Mouse (Mus musculus) MEL (cell line): Measurements from ENCODE around the gene Fam49a. TPM values are rescaled to one million over a fixed set of nuclear protein-coding genes. Genes with fewer than 3 reads are reported as not detected.

Source experiments
- DNase-seq: peaks from one replicate; pipeline ENCODE4 v3.0.0; 2011; ENCODE audit warnings: low read depth, low spot score
- H3K27ac ChIP-seq: 2 replicates; pipeline ENCODE4 v1.5.1; 2012; ENCODE audit warnings: low read depth, mild to moderate bottlenecking, control low read depth, low read length, moderate library complexity; ENCODE audit not compliant: control insufficient read depth
- H3K27me3 ChIP-seq, 2 experiments: fragments of 150-350 bp in 1 of 2; sonication (generic) in 1 of 2; 2 replicates each; pipeline ENCODE4 v1.6.1; 2012; ENCODE audit warnings: low read length in 2 of 2, mild to moderate bottlenecking in 2 of 2, improper control_type of control experiment in 1 of 2, moderate library complexity in 1 of 2; ENCODE audit not compliant: insufficient read depth in 2 of 2, control insufficient read depth in 1 of 2
- H3K36me3 ChIP-seq, 2 experiments: 2 replicates each; pipeline ENCODE4 v1.6.1; 2012 to 2014; ENCODE audit warnings: low read length in 2 of 2, improper control_type of control experiment in 1 of 2, inconsistent platforms in 1 of 2, mild to moderate bottlenecking in 1 of 2; ENCODE audit not compliant: insufficient read depth in 2 of 2, control insufficient read depth in 1 of 2
- H3K4me1 ChIP-seq, 2 experiments: fragments of 150-350 bp in 1 of 2; sonication (generic) in 1 of 2; 2 replicates each; pipeline ENCODE4 v1.6.1; 2012; ENCODE audit warnings: low read length in 2 of 2, improper control_type of control experiment in 1 of 2, mild to moderate bottlenecking in 1 of 2; ENCODE audit not compliant: insufficient read depth in 2 of 2, control insufficient read depth in 1 of 2
- H3K4me3 ChIP-seq, 2 experiments: fragments of 150-350 bp in 1 of 2; sonication (generic) in 1 of 2; 2 replicates each; pipeline ENCODE4 v1.5.1; 2012; ENCODE audit warnings: low read depth in 2 of 2, low read length in 2 of 2, mild to moderate bottlenecking in 2 of 2, moderate library complexity in 2 of 2, control low read depth in 1 of 2, improper control_type of control experiment in 1 of 2; ENCODE audit not compliant: control insufficient read depth in 1 of 2, insufficient read depth in 1 of 2
- H3K79me2 ChIP-seq: 2 replicates; pipeline ENCODE4 v1.6.1; 2012; ENCODE audit warnings: mild to moderate bottlenecking, low read length, moderate library complexity; ENCODE audit not compliant: control insufficient read depth, poor library complexity, insufficient read depth
- H3K9ac ChIP-seq: 2 replicates; pipeline ENCODE4 v1.6.1; 2012; ENCODE audit warnings: low read depth, mild to moderate bottlenecking, control low read depth, low read length, moderate library complexity; ENCODE audit not compliant: control insufficient read depth, poor library complexity, severe bottlenecking
- H3K9me3 ChIP-seq: fragments of 150-350 bp; sonication (generic); replicated peaks from 2 replicates; pipeline ENCODE4 v1.6.1; 2012; ENCODE audit warnings: mild to moderate bottlenecking, low read length, improper control_type of control experiment, moderate library complexity; ENCODE audit not compliant: insufficient read depth
- BHLHE40 ChIP-seq: IDR thresholded peaks from 2 replicates; pipeline ENCODE4 v1.6.1; 2012; ENCODE audit warnings: low read depth, mild to moderate bottlenecking, inconsistent platforms, low read length, improper control_type of control experiment, borderline replicate concordance
- CHD1 ChIP-seq: IDR thresholded peaks from 2 replicates; pipeline ENCODE4 v1.6.1; 2012; ENCODE audit warnings: low read depth, mild to moderate bottlenecking, inconsistent platforms, low read length, improper control_type of control experiment
- CHD2 ChIP-seq: IDR thresholded peaks from 2 replicates; pipeline ENCODE4 v1.6.1; 2011; ENCODE audit warnings: low read length, improper control_type of control experiment
- CTCF ChIP-seq, 3 experiments: IDR thresholded peaks in 2 of 3; conservative IDR thresholded peaks in 1 of 3; 2 replicates each; pipeline ENCODE4 v1.5.1; 2011 to 2012; ENCODE audit warnings: low read length in 3 of 3, low read depth in 2 of 3, mild to moderate bottlenecking in 2 of 3, improper control_type of control experiment in 1 of 3, inconsistent platforms in 1 of 3, mixed read lengths in 1 of 3, moderate library complexity in 1 of 3; ENCODE audit not compliant: control insufficient read depth in 1 of 3, insufficient read depth in 1 of 3, poor library complexity in 1 of 3, severe bottlenecking in 1 of 3
- E2F4 ChIP-seq: IDR thresholded peaks from 2 replicates; pipeline ENCODE4 v1.6.1; 2011; ENCODE audit warnings: low read depth, low read length, improper control_type of control experiment, borderline replicate concordance
- ELF1 ChIP-seq: IDR thresholded peaks from 2 replicates; pipeline ENCODE4 v1.6.1; 2014; ENCODE audit warnings: low read depth, mild to moderate bottlenecking, inconsistent platforms, low read length, improper control_type of control experiment, moderate library complexity
- EP300 ChIP-seq, 2 experiments: IDR thresholded peaks; 2 replicates each; pipeline ENCODE4 v1.6.1; 2011; ENCODE audit warnings: improper control_type of control experiment in 2 of 2, low read length in 2 of 2, low read depth in 1 of 2, mild to moderate bottlenecking in 1 of 2
- GABPA ChIP-seq: IDR thresholded peaks from 2 replicates; pipeline ENCODE4 v1.6.1; 2012; ENCODE audit warnings: low read depth, mild to moderate bottlenecking, inconsistent platforms, low read length, improper control_type of control experiment, moderate library complexity
- HCFC1 ChIP-seq: IDR thresholded peaks from 2 replicates; pipeline ENCODE4 v1.6.1; 2012; ENCODE audit warnings: low read depth, mild to moderate bottlenecking, inconsistent platforms, low read length, improper control_type of control experiment, moderate library complexity
- MAFK ChIP-seq: IDR thresholded peaks from 2 replicates; pipeline ENCODE4 v1.6.1; 2011; ENCODE audit warnings: low read depth, mild to moderate bottlenecking, low read length, improper control_type of control experiment, borderline replicate concordance
- MAX ChIP-seq: IDR thresholded peaks from 2 replicates; pipeline ENCODE4 v1.6.1; 2011; ENCODE audit warnings: low read length, improper control_type of control experiment
- MAZ ChIP-seq: IDR thresholded peaks from 2 replicates; pipeline ENCODE4 v1.6.1; 2012; ENCODE audit warnings: low read depth, mild to moderate bottlenecking, inconsistent platforms, low read length, improper control_type of control experiment
- MEF2A ChIP-seq: IDR thresholded peaks from 2 replicates; pipeline ENCODE4 v1.6.1; 2014; ENCODE audit warnings: low read depth, mild to moderate bottlenecking, inconsistent platforms, low read length, improper control_type of control experiment; ENCODE audit not compliant: poor library complexity, insufficient replicate concordance, severe bottlenecking; ENCODE audit errors: extremely low read depth
- MYB ChIP-seq: IDR thresholded peaks from 2 replicates; pipeline ENCODE4 v1.6.1; 2011; ENCODE audit warnings: mild to moderate bottlenecking, low read depth, low read length, improper control_type of control experiment
- MYC ChIP-seq: IDR thresholded peaks from 2 replicates; pipeline ENCODE4 v1.6.1; 2011; ENCODE audit warnings: low read depth, mild to moderate bottlenecking, low read length, improper control_type of control experiment, moderate library complexity
- NRF1 ChIP-seq: IDR thresholded peaks from 2 replicates; pipeline ENCODE4 v1.6.1; 2014; ENCODE audit warnings: low read depth, mild to moderate bottlenecking, inconsistent platforms, low read length, improper control_type of control experiment, moderate library complexity; ENCODE audit not compliant: poor library complexity, insufficient read depth, severe bottlenecking
- POLR2AphosphoS2 ChIP-seq: IDR thresholded peaks from 2 replicates; pipeline ENCODE4 v1.6.1; 2011; ENCODE audit warnings: low read length, improper control_type of control experiment
- RAD21 ChIP-seq: IDR thresholded peaks from 2 replicates; pipeline ENCODE4 v1.6.1; 2011; ENCODE audit warnings: mild to moderate bottlenecking, low read depth, low read length, improper control_type of control experiment
- RCOR1 ChIP-seq: IDR thresholded peaks from 2 replicates; pipeline ENCODE4 v1.6.1; 2012; ENCODE audit warnings: low read depth, mild to moderate bottlenecking, inconsistent platforms, low read length, improper control_type of control experiment
- SMC3 ChIP-seq: IDR thresholded peaks from 2 replicates; pipeline ENCODE4 v1.6.1; 2011; ENCODE audit warnings: low read depth, low read length, improper control_type of control experiment
- TAL1 ChIP-seq: IDR thresholded peaks from 2 replicates; pipeline ENCODE4 v1.6.1; 2012; ENCODE audit warnings: mild to moderate bottlenecking, inconsistent platforms, low read length, moderate library complexity, mixed read lengths
- TBP ChIP-seq: IDR thresholded peaks from 2 replicates; pipeline ENCODE4 v1.8.0; 2011; ENCODE audit warnings: low read depth, low read length, improper control_type of control experiment
- UBTF ChIP-seq: IDR thresholded peaks from 2 replicates; pipeline ENCODE4 v1.6.1; 2012; ENCODE audit warnings: low read depth, mild to moderate bottlenecking, inconsistent platforms, low read length, improper control_type of control experiment, moderate library complexity, borderline replicate concordance; ENCODE audit not compliant: insufficient read depth
- USF1 ChIP-seq: IDR thresholded peaks from 2 replicates; pipeline ENCODE4 v1.6.1; 2014; ENCODE audit warnings: low read depth, mild to moderate bottlenecking, inconsistent platforms, low read length, improper control_type of control experiment, moderate library complexity
- USF2 ChIP-seq, 2 experiments: IDR thresholded peaks; 2 replicates each; pipeline ENCODE4 v1.6.1; 2011 to 2012; ENCODE audit warnings: improper control_type of control experiment in 2 of 2, low read length in 2 of 2, borderline replicate concordance in 1 of 2, inconsistent platforms in 1 of 2, low read depth in 1 of 2, mild to moderate bottlenecking in 1 of 2; ENCODE audit not compliant: insufficient read depth in 1 of 2
- ZC3H11A ChIP-seq: IDR thresholded peaks from 2 replicates; pipeline ENCODE4 v1.6.1; 2012; ENCODE audit warnings: low read depth, mild to moderate bottlenecking, inconsistent platforms, low read length, improper control_type of control experiment
- ZMIZ1 ChIP-seq: IDR thresholded peaks from 2 replicates; pipeline ENCODE4 v1.6.1; 2012; ENCODE audit warnings: low read depth, mild to moderate bottlenecking, inconsistent platforms, low read length, improper control_type of control experiment, moderate library complexity
- polyA plus RNA-seq, 2 experiments: library from polyadenylated mRNA; stranded (reverse) in 1 of 2; unstranded in 1 of 2; fragments of >175 nt in 1 of 2; fragments of >200 nt in 1 of 2; gene quantifications; 2 replicates each; pipeline versions ENCODE4 v1.2.1 to v1.2.4; 2012; ENCODE audit warnings: low replicate concordance in 2 of 2, low read depth in 1 of 2; ENCODE audit not compliant: insufficient read length in 2 of 2, insufficient read depth in 1 of 2, missing spikeins in 1 of 2
- total RNA-seq: library from RNA; depleted of rRNA; stranded (reverse); fragments of 300-350 nt; gene quantifications from 2 replicates; pipeline ENCODE4 v1.2.3, GENCODE M21; 2012

Gene Fam49a
- total and polyA plus RNA-seq, 3 experiments = 0.42 to 1.3 TPM; not detected in 1

DNA sequence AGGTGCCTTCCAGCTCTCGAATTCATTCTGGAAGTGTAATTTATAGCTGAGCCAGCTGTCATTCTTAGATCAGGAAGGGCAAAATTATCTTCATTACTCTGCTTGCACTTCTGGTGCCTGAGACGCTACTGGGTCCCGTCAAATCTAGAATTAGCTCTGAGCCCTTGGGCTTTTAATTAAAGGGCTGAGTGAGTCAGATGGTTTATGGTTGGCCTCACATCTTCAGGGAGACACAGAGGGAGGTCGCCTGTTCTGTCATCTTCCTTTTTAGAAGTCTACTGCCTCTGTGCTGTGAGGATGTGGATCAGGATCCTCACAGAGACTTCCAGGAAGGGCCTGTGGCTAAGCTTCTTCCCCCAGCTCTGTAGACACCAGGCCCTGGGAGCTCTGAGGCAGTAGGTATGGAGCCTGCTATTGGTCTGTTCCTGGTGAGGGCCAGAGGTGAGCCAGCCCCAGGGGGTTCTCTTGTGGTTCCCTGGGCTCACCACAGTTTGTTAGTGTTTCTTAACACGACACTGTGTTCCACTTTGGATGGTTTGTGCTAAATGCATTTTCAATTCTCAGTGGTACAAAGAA lies 30.2 kb downstream of the Fam49a start:
- H3K27me3 ChIP-seq = no peaks in the 10 kb centered on the region
- peaks cover 0 to 13% of the 10 kb centered on the region in 2 experiments; a peak in 2 of 4 replicates for H3K36me3 ChIP-seq
- H3K9me3 ChIP-seq = no peaks in the 10 kb centered on the region
- no peaks in the 10 kb centered on the region for H3K79me2 ChIP-seq
- no peak overlapping the region for H3K27ac ChIP-seq
- no peak overlapping the region for H3K9ac ChIP-seq
- peaks cover 11 to 16% of the 10 kb centered on the region in 2 experiments for H3K4me1 ChIP-seq
- DNase-seq = no peak
- TF ChIP-seq CTCF (IDR thresholded peaks at IDR 0.05 in 2 of 3, conservative IDR thresholded peaks at IDR 0.05 in 1 of 3; ENCODE audit: control insufficient read depth in 1 of 3, insufficient read depth in 1 of 3, low read depth in 2 of 3, low read length in 3 of 3, poor library complexity in 1 of 3, severe bottlenecking in 1 of 3) (no peak), UBTF (no peak), E2F4 (no peak), NRF1 (no peak), EP300 (IDR thresholded peaks at IDR 0.05; ENCODE audit: low read depth in 1 of 2, low read length in 2 of 2) (no peak), MAFK (no peak), TBP (no peak), HCFC1 (no peak), ZMIZ1 (no peak), CHD1 (no peak), MEF2A (no peak), RCOR1 (no peak), SMC3 (no peak), RAD21 (no peak), MYB (no peak), ZC3H11A (no peak), CHD2 (no peak), POLR2AphosphoS2 (no peak), TAL1 (no peak)
- TF ChIP-seq, all 39 proteins: peak for 0
- H3K4me3 ChIP-seq = no peak overlapping the region

DNA sequence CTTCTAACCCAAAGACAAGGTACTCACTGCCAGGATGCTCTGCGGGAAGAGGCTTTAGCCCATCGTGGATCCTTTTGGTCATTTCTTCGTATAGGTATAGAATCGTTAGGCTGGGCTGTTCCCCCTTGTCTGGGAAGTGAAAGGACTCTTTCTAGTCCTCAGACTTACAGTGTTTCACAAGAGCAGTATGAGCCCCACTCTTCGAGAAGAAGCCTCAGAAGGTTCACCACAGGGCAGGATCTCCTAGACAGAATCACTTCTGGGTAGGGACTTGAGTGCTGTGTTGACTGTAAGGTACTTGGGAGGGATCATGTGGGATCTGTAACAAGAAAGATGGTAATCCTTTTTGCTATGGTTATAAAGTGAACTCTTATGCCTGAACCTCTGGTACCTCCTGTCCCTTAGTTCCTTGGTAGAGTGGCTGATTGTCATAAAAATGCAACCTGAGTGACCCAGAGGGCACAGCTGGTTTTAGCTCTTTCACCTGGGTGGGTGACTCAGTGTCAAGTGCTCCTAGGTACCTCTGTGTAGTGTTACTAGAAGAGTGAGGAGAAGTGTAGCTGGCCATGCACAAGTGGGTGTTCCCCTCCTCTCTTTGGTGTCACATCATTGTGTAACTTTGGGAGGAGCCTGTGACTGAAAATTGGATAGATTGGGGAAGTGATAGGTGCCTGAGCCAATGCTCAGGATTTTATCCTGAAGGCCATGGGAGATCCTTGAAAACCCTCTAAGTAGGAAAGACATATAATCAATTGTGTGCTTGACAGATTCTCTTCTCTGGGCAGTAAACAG lies 32.6 kb downstream of the Fam49a start:
- no peaks in the 10 kb centered on the region for H3K27me3 ChIP-seq
- TF ChIP-seq ZMIZ1 = no peak
- no peak for TF ChIP-seq TAL1
- TF ChIP-seq BHLHE40 = no peak
- no peak for TF ChIP-seq MAX
- TF ChIP-seq EP300 (IDR thresholded peaks at IDR 0.05; ENCODE audit: low read depth in 1 of 2, low read length in 2 of 2) = no peak
- TF ChIP-seq MYC = no peak
- TF ChIP-seq GABPA = no peak
- TF ChIP-seq MAZ = no peak
- no peak for TF ChIP-seq SMC3
- TF ChIP-seq NRF1 = no peak
- TF ChIP-seq CHD1 = no peak
- TF ChIP-seq POLR2AphosphoS2 = no peak
- TF ChIP-seq CHD2 = no peak
- no peak for TF ChIP-seq USF1
- no peak for TF ChIP-seq CTCF (IDR thresholded peaks at IDR 0.05 in 2 of 3, conservative IDR thresholded peaks at IDR 0.05 in 1 of 3; ENCODE audit: control insufficient read depth in 1 of 3, insufficient read depth in 1 of 3, low read depth in 2 of 3, low read length in 3 of 3, poor library complexity in 1 of 3, severe bottlenecking in 1 of 3)
- TF ChIP-seq RAD21 = no peak
- TF ChIP-seq ELF1 = no peak
- TF ChIP-seq USF2 (IDR thresholded peaks at IDR 0.05; ENCODE audit: borderline replicate concordance in 1 of 2, insufficient read depth in 1 of 2, low read depth in 1 of 2, low read length in 2 of 2) = no peak
- no peak for TF ChIP-seq HCFC1
- H3K4me1 ChIP-seq = peaks cover 11 to 16% of the 10 kb centered on the region in 2 experiments
- no peak overlapping the region for H3K27ac ChIP-seq
- H3K79me2 ChIP-seq = no peaks in the 10 kb centered on the region
- H3K9me3 ChIP-seq = no peaks in the 10 kb centered on the region
- H3K36me3 ChIP-seq = peaks cover 0 to 13% of the 10 kb centered on the region in 2 experiments; a peak in 2 of 4 replicates
- no peak for DNase-seq
- no peak overlapping the region for H3K4me3 ChIP-seq
- no peak overlapping the region for H3K9ac ChIP-seq
